Mouse (Mus musculus) erythroblast, embryonic 14.5 days (primary cell): ENCODE data around the gene Abcf2. TPM values are rescaled to one million over a fixed set of nuclear protein-coding genes. Genes with fewer than 3 reads are reported as not detected.

Experiments used
- H3K27me3 ChIP-seq: 2 replicates; pipeline ENCODE4 v1.6.1; 2012; ENCODE audit warnings: inconsistent platforms; ENCODE audit not compliant: control insufficient read depth
- H3K36me3 ChIP-seq: 2 replicates; pipeline ENCODE4 v1.6.1; 2012; ENCODE audit warnings: mild to moderate bottlenecking, inconsistent platforms; ENCODE audit not compliant: control insufficient read depth
- H3K4me1 ChIP-seq: 2 replicates; pipeline ENCODE4 v1.6.1; 2012; ENCODE audit warnings: inconsistent platforms; ENCODE audit not compliant: control insufficient read depth
- H3K4me3 ChIP-seq: replicated peaks from 2 replicates; pipeline ENCODE3; 2012; ENCODE audit warnings: moderate library complexity, mild to moderate bottlenecking, inconsistent platforms
- H3K9me3 ChIP-seq: 2 replicates; pipeline ENCODE4 v1.6.1; 2012; ENCODE audit warnings: low read length, inconsistent platforms, mixed read lengths; ENCODE audit not compliant: control insufficient read depth
- GATA1 ChIP-seq: IDR thresholded peaks from 2 replicates; pipeline ENCODE4 v1.6.1; 2012; ENCODE audit warnings: low read length, inconsistent platforms, mixed read lengths
- TAL1 ChIP-seq: IDR thresholded peaks from 3 replicates; pipeline ENCODE4 v1.6.1; 2012; ENCODE audit warnings: low read length, inconsistent platforms, mixed read lengths
- polyA plus RNA-seq: library from polyadenylated mRNA; stranded (reverse); fragments of >175 nt; gene quantifications from 2 replicates; pipeline ENCODE4 v1.2.3, GENCODE M21; 2012

The Abcf2 gene
- polyA plus RNA-seq, 1 experiment = 5.3 TPM

- H3K27me3 ChIP-seq = peaks cover 40% of the 10 kb centered on the region
- peak overlapping the region; percentile 22 for H3K4me3 ChIP-seq
- peaks cover 48% of the 10 kb centered on the region for H3K4me1 ChIP-seq
- H3K9me3 ChIP-seq = no peaks in the 10 kb centered on the region
- no peak for TF ChIP-seq TAL1
- no peak for TF ChIP-seq GATA1
- peaks cover 36% of the 10 kb centered on the region for H3K36me3 ChIP-seq
Measured at GRCm38 (mm10) chr5:24591268-24591721, 14.0 kb upstream of the Abcf2 start.

GRCm38 (mm10) chr5:24589511-24590500 lies 12.5 kb upstream of the Abcf2 start:
- H3K4me3 ChIP-seq = no peak overlapping the region
- peaks cover 35% of the 10 kb centered on the region for H3K36me3 ChIP-seq
- H3K27me3 ChIP-seq = peaks cover 37% of the 10 kb centered on the region
- H3K4me1 ChIP-seq = peaks cover 54% of the 10 kb centered on the region
- TF ChIP-seq TAL1 (no peak), GATA1 (no peak)
- H3K9me3 ChIP-seq = no peaks in the 10 kb centered on the region

- Histone ChIP-seq H3K4me1 (peaks cover 54% of the 10 kb centered on the region), H3K36me3 (peaks cover 32% of the 10 kb centered on the region), H3K27me3 (peaks cover 18% of the 10 kb centered on the region), H3K4me3 (peak overlapping the region; percentile 94), H3K9me3 (no peaks in the 10 kb centered on the region)
- TF ChIP-seq GATA1 = no peak
- no peak for TF ChIP-seq TAL1
Measured at GRCm38 (mm10) chr5:24587200-24587577, 9.9 kb upstream of the Abcf2 start.

- Histone ChIP-seq H3K4me3 (peak within 1 kb of the TSS; percentile 94), H3K4me1 (peaks cover 51% of the 10 kb centered on the region), H3K27me3 (peaks cover 13% of the 10 kb centered on the region), H3K36me3 (peaks cover 32% of the 10 kb centered on the region), H3K9me3 (no peaks in the 10 kb centered on the region)
- TF ChIP-seq GATA1 = no peak
- TF ChIP-seq TAL1 = no peak
Measured at GRCm38 (mm10) chr5:24586547-24587199, 9.4 kb upstream of the Abcf2 start, which contains the start of gene Chpf2. Gene Chpf2, plus strand, starts transcription at chr5:24586741.

GRCm38 (mm10) chr5:24586106-24586505 lies 8.8 kb upstream of the Abcf2 start:
- Histone ChIP-seq H3K9me3 (no peaks in the 10 kb centered on the region), H3K27me3 (peaks cover 7% of the 10 kb centered on the region), H3K36me3 (peaks cover 30% of the 10 kb centered on the region), H3K4me3 (peak overlapping the region; percentile 94), H3K4me1 (peaks cover 45% of the 10 kb centered on the region)
- TF ChIP-seq TAL1 = no peak
- TF ChIP-seq GATA1 = no peak

GRCm38 (mm10) chr5:24578109-24578963 lies 1.1 kb upstream of the Abcf2 start:
- peaks cover 27% of the 10 kb centered on the region for H3K36me3 ChIP-seq
- no peak for TF ChIP-seq TAL1
- TF ChIP-seq GATA1 = no peak

GRCm38 (mm10) chr5:24576801-24577182 lies 475 bp downstream of the Abcf2 start:
- peaks cover 43% of the 10 kb centered on the region for H3K36me3 ChIP-seq
- H3K9me3 ChIP-seq = no peaks in the 10 kb centered on the region
- H3K4me3 ChIP-seq = peak overlapping the region; percentile 72
- TF ChIP-seq GATA1 (no peak), TAL1 (no peak)
- H3K4me1 ChIP-seq = peaks cover 29% of the 10 kb centered on the region
- no peaks in the 10 kb centered on the region for H3K27me3 ChIP-seq

More at GRCm38 (mm10) chr5:24578109-24578963, 1.1 kb upstream of the Abcf2 start:
- peak overlapping the region; percentile 72 for H3K4me3 ChIP-seq
- H3K9me3 ChIP-seq = no peaks in the 10 kb centered on the region
- no peaks in the 10 kb centered on the region for H3K27me3 ChIP-seq
- H3K4me1 ChIP-seq = peaks cover 29% of the 10 kb centered on the region

- Histone ChIP-seq H3K27me3 (no peaks in the 10 kb centered on the region), H3K9me3 (no peaks in the 10 kb centered on the region), H3K4me3 (peak overlapping the region; percentile 72), H3K4me1 (peaks cover 29% of the 10 kb centered on the region), H3K36me3 (peaks cover 51% of the 10 kb centered on the region)
- no peak for TF ChIP-seq GATA1
Measured at GRCm38 (mm10) chr5:24575948-24576347, 1.3 kb downstream of the Abcf2 start.
